Comparison of ENCODE assay signal across 27 mouse cellular contexts in the genomic region with DNA sequence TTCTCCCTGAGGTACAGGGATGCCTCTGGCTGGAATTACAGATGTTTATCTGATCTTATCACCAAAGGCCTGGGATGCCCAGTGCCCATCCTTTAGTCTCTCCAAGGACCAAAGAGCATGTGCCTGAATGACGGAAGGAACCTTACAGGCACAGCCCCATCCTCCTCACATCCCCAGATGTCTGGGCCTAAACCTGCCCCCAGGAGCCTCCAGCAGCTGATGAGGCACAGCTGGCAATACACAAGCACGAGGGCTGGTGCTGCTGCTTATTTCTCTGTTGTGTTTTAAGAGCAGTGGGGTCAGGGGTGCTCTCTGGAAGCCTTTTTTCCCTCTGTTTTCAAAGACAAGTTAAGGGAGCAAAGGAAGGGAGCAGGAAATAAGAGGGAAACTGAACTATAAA. TPM values are rescaled to one million over a fixed set of nuclear protein-coding genes. Genes with fewer than 3 reads are reported as not detected.
DNase-seq lines count a peak whose midpoint lies in the region; ATAC-seq lines count a peak whose summit lies in the region.
"Had no signal": no experiment of that assay in that cellular context is flagged by ENCODE, and none has a peak within 500 bp of the region (broad histone marks: within the 10 kb centered on the region; RNA-seq: fewer than 3 reads in every experiment).

No protein-coding gene starts in this region.

- peak overlapping the region; percentile 29; the same call in 1 of the 2 replicates for H3K27ac ChIP-seq in hindbrain, embryonic 10.5 days
- no peak overlapping the region; the same call in 1 of the 2 replicates for H3K27ac ChIP-seq in hindbrain, embryonic 13.5 days
- H3K27ac ChIP-seq in embryonic facial prominence, embryonic 11.5 days (replicated peaks; ENCODE audit: low read depth, low read length) = no peak overlapping the region
- H3K27ac ChIP-seq: embryonic facial prominence, embryonic 15.5 days; forebrain, embryonic 12.5 days; hindbrain, embryonic 14.5 days; limb, embryonic 13.5 days; lung, embryonic 15.5 days had no signal

- H3K9ac ChIP-seq in hindbrain, embryonic 13.5 days = no peak overlapping the region
- H3K9ac ChIP-seq in embryonic facial prominence, embryonic 11.5 days (replicated peaks; ENCODE audit: low read length) = no peak overlapping the region; the same call in 1 of the 2 replicates
- H3K9ac ChIP-seq: embryonic facial prominence, embryonic 15.5 days; forebrain, embryonic 12.5 days; forebrain, postnatal 0 days; hindbrain, embryonic 14.5 days; limb, embryonic 13.5 days; lung, embryonic 15.5 days had no signal

- H3K4me1 ChIP-seq in hindbrain, embryonic 10.5 days (replicated peaks) = peaks cover 35% of the 10 kb centered on the region
- H3K4me1 ChIP-seq in hindbrain, embryonic 13.5 days (replicated peaks) = peaks cover 23% of the 10 kb centered on the region
- H3K4me1 ChIP-seq in embryonic facial prominence, embryonic 11.5 days (ENCODE audit: control insufficient read depth, insufficient read depth, low read length) = peaks cover 3% of the 10 kb centered on the region; the same call in 1 of the 2 replicates

- H3K4me3 ChIP-seq in hindbrain, embryonic 10.5 days = no peak overlapping the region
- no peak overlapping the region for H3K4me3 ChIP-seq in hindbrain, embryonic 13.5 days
- H3K4me3 ChIP-seq in embryonic facial prominence, embryonic 11.5 days (ENCODE audit: low read depth, low read length) = no peak overlapping the region
- H3K4me3 ChIP-seq: embryonic facial prominence, embryonic 15.5 days; forebrain, embryonic 12.5 days; limb, embryonic 13.5 days; lung, embryonic 15.5 days had no signal

- WGBS in hindbrain, embryonic 10.5 days = 29% methylated on average over 2 of the region's 2 CpGs
- WGBS in hindbrain, embryonic 13.5 days = 30% methylated on average over 2 of the region's 2 CpGs
- WGBS in embryonic facial prominence, embryonic 11.5 days = 6% methylated on average over 2 of the region's 2 CpGs

- no peaks in the 10 kb centered on the region for H3K9me3 ChIP-seq in hindbrain, embryonic 10.5 days
- no peaks in the 10 kb centered on the region for H3K9me3 ChIP-seq in hindbrain, embryonic 13.5 days
- H3K9me3 ChIP-seq in embryonic facial prominence, embryonic 11.5 days (replicated peaks; ENCODE audit: control insufficient read depth, low read length) = no peaks in the 10 kb centered on the region
- H3K9me3 ChIP-seq: embryonic facial prominence, embryonic 15.5 days; forebrain, embryonic 12.5 days; limb, embryonic 13.5 days; lung, embryonic 15.5 days had no signal

- H3K36me3 ChIP-seq in hindbrain, embryonic 10.5 days = no peaks in the 10 kb centered on the region
- no peaks in the 10 kb centered on the region for H3K36me3 ChIP-seq in hindbrain, embryonic 13.5 days
- H3K36me3 ChIP-seq in embryonic facial prominence, embryonic 11.5 days (replicated peaks; ENCODE audit: control insufficient read depth, insufficient read depth, low read depth, low read length) = no peaks in the 10 kb centered on the region
- H3K36me3 ChIP-seq: embryonic facial prominence, embryonic 15.5 days; forebrain, embryonic 12.5 days; limb, embryonic 13.5 days; lung, embryonic 15.5 days had no signal

- DNase-seq in hindbrain, embryonic 10.5 days (ENCODE audit: low spot score) = no peak
- DNase-seq in kidney, postnatal 4 days = peak; percentile 14 to 24
- DNase-seq in kidney, adult 11 months = no peak
- peak; percentile 46 for DNase-seq in embryonic facial prominence, embryonic 11.5 days (ENCODE audit: low spot score)
- DNase-seq in thymus, adult 18-20 months = no peak
- DNase-seq in cerebellum, postnatal 14 days = no peak
- DNase-seq: adrenal gland, postnatal 25 days; cerebellum, adult 11-12 months; cerebellum, adult 9-11 months; forebrain, postnatal 0 days; gastrocnemius, postnatal 14 days; heart, postnatal 36 days; right cerebral cortex, adult 18-20 months; spleen, adult 18-20 months; thymus, postnatal 4 days had no signal

- no peak overlapping the region for H3K4me2 ChIP-seq in hindbrain, embryonic 13.5 days
- no peak overlapping the region for H3K4me2 ChIP-seq in embryonic facial prominence, embryonic 11.5 days (ENCODE audit: low read depth, low read length)
- H3K4me2 ChIP-seq: embryonic facial prominence, embryonic 15.5 days; forebrain, embryonic 12.5 days; heart, embryonic 11.5 days; hindbrain, embryonic 14.5 days; limb, embryonic 13.5 days; liver, embryonic 11.5 days; lung, embryonic 15.5 days; midbrain, embryonic 11.5 days had no signal

- no peak for ATAC-seq in hindbrain, embryonic 13.5 days (ENCODE audit: low FRiP score)
- no peak for ATAC-seq in embryonic facial prominence, embryonic 11.5 days (replicated peaks; ENCODE audit: insufficient number of reproducible peaks, low FRiP score, low TSS enrichment, low read depth)
- ATAC-seq: CD4-positive, CD25-positive, alpha-beta regulatory T cell, adult 4 months; forebrain, postnatal 0 days; intestine, postnatal 0 days; midbrain, embryonic 16.5 days had no signal

- no peaks in the 10 kb centered on the region for H3K27me3 ChIP-seq in hindbrain, embryonic 10.5 days (ENCODE audit: insufficient read depth, poor library complexity, severe bottlenecking)
- H3K27me3 ChIP-seq in hindbrain, embryonic 13.5 days = no peaks in the 10 kb centered on the region
- no peaks in the 10 kb centered on the region for H3K27me3 ChIP-seq in embryonic facial prominence, embryonic 11.5 days (ENCODE audit: control insufficient read depth, insufficient read depth, low read length)
- H3K27me3 ChIP-seq: embryonic facial prominence, embryonic 15.5 days; forebrain, embryonic 12.5 days; limb, embryonic 13.5 days; lung, embryonic 15.5 days had no signal

RNA-seq across cellular contexts. Expression of a gene that starts 57.1 kb away (rescaled TPM):
- polyA plus RNA-seq in hindbrain, embryonic 10.5 days (2016; fragmentation: Nextera tagmentation; extraction: Ambion mirVana) = 15.6 and 15.8 TPM in 2 replicates
- polyA plus RNA-seq in hindbrain, embryonic 13.5 days (2015; fragmentation: Nextera tagmentation; extraction: Ambion mirVana) = 10.7 and 12.7 TPM in 2 replicates
- polyA plus RNA-seq in embryonic facial prominence, embryonic 11.5 days (2014; fragmentation: Nextera tagmentation; extraction: Ambion mirVana) = 25.2 and 26.2 TPM in 2 replicates

Comparison
In these comparisons a context has a peak if more than half of its experiments do, and no peak if none do; other contexts are left out.
1. DNase-seq: peak in kidney, postnatal 4 days (2 of 2) and embryonic facial prominence, embryonic 11.5 days (single experiment); none in hindbrain, embryonic 10.5 days (single experiment), kidney, adult 11 months (single experiment), thymus, adult 18-20 months (0 of 2) and cerebellum, postnatal 14 days (0 of 2).